Mouse (Mus musculus) G1E-ER4 (cell line): ENCODE results near the gene Cfap20. TPM values are rescaled to one million over a fixed set of nuclear protein-coding genes. Genes with fewer than 3 reads are reported as not detected.

Experiments
- GATA1 ChIP-seq: IDR thresholded peaks from one replicate; pipeline ENCODE4 v1.8.0; 2012; ENCODE audit warnings: low read length, inconsistent platforms
- polyA plus RNA-seq: library from polyadenylated mRNA; stranded (reverse); fragments of >175 nt; gene quantifications from 2 replicates; pipeline ENCODE4 v1.2.3, GENCODE M21; 2012

The Cfap20 gene
- polyA plus RNA-seq, 1 experiment = 32.6 TPM

- TF ChIP-seq GATA1 = no peak
These were observed 4.7 kb downstream of the Cfap20 start for GRCm38 (mm10) chr8:95429945-95430344.

DNA sequence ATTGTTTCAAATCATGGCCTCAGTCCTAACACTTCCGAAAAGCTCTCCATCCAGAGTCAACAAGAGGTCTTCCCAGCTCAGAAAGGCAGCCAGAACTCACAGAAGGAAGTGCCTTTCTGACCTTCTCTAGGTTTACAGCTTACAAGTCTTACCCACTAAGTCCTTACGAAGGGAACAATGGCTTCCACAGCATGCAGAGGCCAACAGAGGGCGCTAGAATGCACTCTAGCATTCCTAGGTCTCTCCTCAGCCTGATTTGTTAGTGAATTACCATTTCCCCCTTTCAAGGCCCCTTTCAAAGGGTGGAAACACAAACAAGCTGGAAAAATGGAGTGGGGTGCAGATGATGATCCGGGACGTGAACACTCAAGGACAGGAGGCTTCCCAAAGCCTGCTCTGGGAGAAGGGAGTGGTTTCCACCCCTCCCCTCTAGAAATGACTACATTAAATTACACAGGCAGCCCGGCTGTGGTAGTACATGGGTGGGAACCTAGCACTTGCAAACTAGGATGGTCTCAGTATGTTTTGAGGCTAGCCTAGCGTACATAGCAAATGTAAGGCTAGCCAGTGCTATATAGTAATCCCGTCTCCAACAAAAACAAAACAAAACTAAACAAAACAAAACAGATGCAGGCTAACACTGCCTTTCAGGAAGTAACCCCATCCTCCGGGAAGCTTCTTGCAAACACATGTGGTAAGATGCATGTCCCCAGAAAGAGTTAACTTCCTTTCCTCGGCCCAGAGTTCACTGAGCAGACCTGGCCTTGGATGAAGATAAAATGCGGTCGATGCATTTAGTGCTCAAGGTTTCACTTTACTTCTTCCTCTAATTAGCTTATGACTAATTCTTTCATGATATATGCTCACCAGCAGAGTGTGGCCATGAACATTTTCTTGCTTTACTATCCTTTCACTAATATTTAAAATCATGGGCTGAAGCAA lies 6.8 kb downstream of the Cfap20 start:
- TF ChIP-seq GATA1 = no peak

GRCm38 (mm10) chr8:95426781-95427281 lies 7.8 kb downstream of the Cfap20 start:
- no peak for TF ChIP-seq GATA1

- no peak for TF ChIP-seq GATA1
These were observed 10.0 kb downstream of the Cfap20 start for GRCm38 (mm10) chr8:95424682-95425081.

- no peak for TF ChIP-seq GATA1
These were observed 12.4 kb downstream of the Cfap20 start for GRCm38 (mm10) chr8:95422193-95422810.

DNA sequence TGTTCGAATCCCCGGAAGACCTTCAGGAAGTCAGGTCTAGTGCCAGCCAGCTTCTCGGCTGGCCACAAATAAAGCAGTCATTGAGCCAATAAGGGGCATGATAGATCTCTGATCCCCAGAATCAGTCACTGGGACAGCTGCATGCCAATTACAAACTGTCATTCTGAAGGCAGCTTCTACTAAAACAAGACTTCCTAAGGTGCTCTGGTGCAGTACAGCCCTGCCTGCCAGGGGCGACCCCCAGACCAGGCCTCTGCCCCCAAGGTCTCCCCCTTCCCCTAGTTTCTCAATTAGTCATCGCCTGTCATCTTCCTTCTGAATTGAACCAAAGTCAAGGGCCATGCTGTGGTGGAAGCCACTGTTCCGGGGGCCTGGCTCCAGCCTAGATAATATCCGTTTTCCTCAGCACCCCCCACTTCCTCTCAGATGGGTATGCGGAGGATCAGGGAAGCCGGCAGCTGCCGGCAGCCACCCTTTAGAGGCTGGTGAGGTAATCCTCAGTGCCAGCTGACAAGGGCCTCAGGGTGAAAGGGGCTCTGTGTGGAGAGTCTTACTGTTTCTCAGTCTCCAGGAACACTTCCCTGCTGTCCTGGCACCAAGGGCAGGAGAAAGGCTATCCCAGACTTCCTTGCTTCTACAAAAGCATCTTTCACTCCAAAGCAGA lies 23.2 kb downstream of the Cfap20 start:
- no peak for TF ChIP-seq GATA1

- TF ChIP-seq GATA1 = no peak
These were observed 25.2 kb downstream of the Cfap20 start for GRCm38 (mm10) chr8:95409518-95409917.

- TF ChIP-seq GATA1 = no peak
These were observed 33.6 kb downstream of the Cfap20 start for GRCm38 (mm10) chr8:95401091-95401490.

- TF ChIP-seq GATA1 = no peak
These were observed 35.5 kb downstream of the Cfap20 start for GRCm38 (mm10) chr8:95399131-95399530.

- TF ChIP-seq GATA1 = no peak
These were observed 37.5 kb downstream of the Cfap20 start for GRCm38 (mm10) chr8:95397201-95397600.

DNA sequence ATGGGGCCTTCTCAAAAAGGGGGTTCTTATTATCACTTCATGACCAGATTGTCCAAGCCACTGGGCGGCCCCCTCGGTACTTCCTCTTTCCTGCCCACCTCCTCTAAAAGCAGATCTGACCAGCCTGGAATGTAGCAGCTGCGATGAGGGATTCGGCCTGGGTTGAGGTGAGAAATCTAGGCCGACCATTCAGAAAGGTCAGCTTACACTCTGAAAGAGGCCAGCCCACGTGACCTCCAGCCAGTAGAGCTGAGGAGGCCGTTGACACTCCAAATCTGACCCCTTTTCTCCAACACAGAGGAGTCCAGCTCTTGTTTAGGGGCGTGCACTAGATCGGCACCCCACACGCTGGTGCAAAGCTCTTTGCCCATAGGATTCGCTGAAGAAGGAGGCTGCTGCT lies 37.9 kb downstream of the Cfap20 start:
- TF ChIP-seq GATA1 = no peak

DNA sequence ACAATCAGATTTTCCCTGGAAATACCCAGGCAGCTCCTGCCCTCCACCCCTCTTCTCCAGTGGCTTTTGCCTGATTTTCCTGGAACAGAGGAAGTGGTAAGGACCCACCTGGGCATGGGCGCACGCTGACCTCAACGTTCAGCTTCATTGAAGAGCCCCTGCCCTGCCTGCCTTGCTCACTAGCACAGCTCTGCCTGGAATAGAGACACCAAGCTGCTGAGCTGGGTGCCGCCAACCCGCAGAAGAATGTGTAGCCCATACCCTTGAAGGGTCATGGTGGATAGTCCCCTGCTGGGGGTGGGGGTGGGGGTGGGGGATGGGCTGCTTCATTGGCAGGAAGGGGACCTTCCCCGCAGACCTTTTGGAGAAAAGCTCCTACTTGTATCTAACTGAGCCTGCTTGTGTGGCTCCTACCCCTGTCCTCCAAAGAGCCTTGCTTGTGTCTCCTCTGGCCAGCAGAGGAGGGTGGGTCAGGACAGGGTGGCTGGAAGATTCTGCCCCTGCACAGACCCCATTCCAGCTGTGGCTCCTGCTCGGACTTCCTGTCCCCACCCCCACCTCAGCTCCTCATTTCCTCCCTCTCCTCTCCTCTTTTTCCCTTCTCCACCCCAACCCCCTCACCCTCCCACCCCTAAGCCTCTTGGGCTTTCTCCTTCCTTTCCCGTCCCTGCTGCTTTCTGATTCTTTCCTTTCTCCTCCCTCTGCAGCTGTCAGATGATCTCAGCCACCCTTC lies 39.3 kb downstream of the Cfap20 start:
- TF ChIP-seq GATA1 = no peak

GRCm38 (mm10) chr8:95392604-95393003 lies 42.1 kb downstream of the Cfap20 start:
- TF ChIP-seq GATA1 = no peak

GRCm38 (mm10) chr8:95391101-95391500 lies 43.6 kb downstream of the Cfap20 start:
- TF ChIP-seq GATA1 = no peak

GRCm38 (mm10) chr8:95390312-95390711 lies 44.4 kb downstream of the Cfap20 start:
- TF ChIP-seq GATA1 = no peak
